Mouse (Mus musculus) limb, embryonic 12.5 days (tissue): ENCODE data around the gene Tex36. TPM values are rescaled to one million over a fixed set of nuclear protein-coding genes. Genes with fewer than 3 reads are reported as not detected.

Experiments
- ATAC-seq: fragments of 200-750 bp; cut with Nextera tagmentation; 2 replicates; pipeline ENCODE4 v1.8.0; 2017; ENCODE audit warnings: low read depth, moderate TSS enrichment; ENCODE audit not compliant: insufficient number of reproducible peaks, insufficient read depth, low FRiP score, low TSS enrichment
- H3K27ac ChIP-seq: fragments of 300-500 bp; sonication (generic); 2 replicates; pipeline ENCODE4 v1.5.1; 2016; ENCODE audit warnings: mild to moderate bottlenecking, moderate library complexity
- H3K27me3 ChIP-seq: fragments of 300-500 bp; sonication (generic); 2 replicates; pipeline ENCODE4 v1.6.1; 2016; ENCODE audit warnings: mild to moderate bottlenecking, moderate library complexity
- H3K36me3 ChIP-seq: fragments of 300-500 bp; sonication (generic); 2 replicates; pipeline ENCODE4 v1.6.1; 2016; ENCODE audit warnings: mild to moderate bottlenecking, moderate library complexity
- H3K4me1 ChIP-seq: fragments of 300-500 bp; sonication (generic); replicated peaks from 2 replicates; pipeline ENCODE4 v1.6.1; 2016
- H3K4me2 ChIP-seq: fragments of 300-500 bp; sonication (generic); 2 replicates; pipeline ENCODE4 v1.6.1; 2016; ENCODE audit warnings: mild to moderate bottlenecking, moderate library complexity
- H3K4me3 ChIP-seq: fragments of 300-500 bp; sonication (generic); replicated peaks from 2 replicates; pipeline ENCODE4 v1.5.1; 2016; ENCODE audit warnings: mild to moderate bottlenecking
- H3K9ac ChIP-seq: fragments of 300-500 bp; sonication (generic); replicated peaks from 2 replicates; pipeline ENCODE4 v1.6.1; 2016; ENCODE audit warnings: mild to moderate bottlenecking, moderate library complexity
- H3K9me3 ChIP-seq: fragments of 300-500 bp; sonication (generic); 2 replicates; pipeline ENCODE4 v1.6.1; 2016; ENCODE audit warnings: mild to moderate bottlenecking, moderate library complexity
- WGBS: fragments of 180-500 bp; shearing (Covaris S2); methylation state at CpG from one replicate; pipeline ENCODE4 v1.1.7; 2016; 5-methylcytosine and 5-hydroxymethylcytosine counted together
- polyA plus RNA-seq: library from polyadenylated mRNA; unstranded; fragments of >200 nt; fragmentation: Nextera tagmentation; extraction: Ambion mirVana; gene quantifications from 2 replicates; pipeline ENCODE4 v1.2.1, GENCODE M21; 2016

Tex36 gene
- polyA plus RNA-seq, 1 experiment from 2014 or later, result not detected

DNA sequence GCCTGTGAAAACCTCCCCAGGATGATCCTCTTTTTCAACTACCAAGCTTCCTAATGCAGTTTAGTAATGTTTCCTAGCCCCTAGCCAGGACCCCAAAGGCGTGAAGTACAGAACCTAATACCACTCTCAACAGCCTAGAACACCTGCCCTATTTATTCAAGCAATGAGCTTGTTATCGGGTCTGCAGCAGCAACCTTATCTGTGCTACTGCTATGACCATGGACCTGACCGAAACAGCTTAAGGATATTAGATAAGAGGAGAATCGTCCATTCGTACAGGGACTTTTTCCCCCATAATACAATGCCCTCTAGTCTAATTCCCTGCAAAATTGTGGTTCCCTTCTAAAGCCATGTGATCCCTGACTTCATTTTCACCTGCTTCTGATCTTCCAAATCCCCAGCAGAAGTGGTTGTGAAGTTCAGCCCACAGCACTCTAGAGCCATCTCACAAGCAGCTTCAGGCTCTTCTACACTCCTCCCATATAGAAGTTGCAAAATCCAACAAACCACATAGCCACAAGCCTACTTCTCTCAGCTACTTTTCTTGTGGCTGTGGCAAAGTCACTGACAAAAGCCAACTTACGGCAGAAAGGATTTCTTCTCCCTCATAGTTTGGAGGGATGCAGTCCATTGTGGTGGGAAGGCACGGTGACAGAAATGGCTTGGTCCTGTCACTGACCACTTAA lies 49.5 kb downstream of the Tex36 start:
- Histone ChIP-seq H3K4me2 (no peak overlapping the region), H3K27ac (no peak overlapping the region), H3K4me1 (no peaks in the 10 kb centered on the region; the same call in 1 of the 2 replicates), H3K36me3 (no peaks in the 10 kb centered on the region), H3K9ac (no peak overlapping the region), H3K4me3 (no peak overlapping the region), H3K9me3 (peaks cover 2% of the 10 kb centered on the region; the same call in 1 of the 2 replicates), H3K27me3 (no peaks in the 10 kb centered on the region)
- 87% methylated on average over 7 of the region's 7 CpGs for WGBS
- ATAC-seq, result no peak

- 66% methylated on average over 2 of the region's 2 CpGs for WGBS
- Histone ChIP-seq H3K36me3 (no peaks in the 10 kb centered on the region), H3K4me2 (no peak overlapping the region), H3K9ac (no peak overlapping the region), H3K4me3 (no peak overlapping the region), H3K27me3 (no peaks in the 10 kb centered on the region), H3K9me3 (peaks cover 10% of the 10 kb centered on the region; the same call in 1 of the 2 replicates), H3K27ac (no peak overlapping the region), H3K4me1 (no peaks in the 10 kb centered on the region; the same call in 1 of the 2 replicates)
- ATAC-seq, result no peak
Measured at GRCm38 (mm10) chr7:133551000-133551399, 51.0 kb downstream of the Tex36 start.

DNA sequence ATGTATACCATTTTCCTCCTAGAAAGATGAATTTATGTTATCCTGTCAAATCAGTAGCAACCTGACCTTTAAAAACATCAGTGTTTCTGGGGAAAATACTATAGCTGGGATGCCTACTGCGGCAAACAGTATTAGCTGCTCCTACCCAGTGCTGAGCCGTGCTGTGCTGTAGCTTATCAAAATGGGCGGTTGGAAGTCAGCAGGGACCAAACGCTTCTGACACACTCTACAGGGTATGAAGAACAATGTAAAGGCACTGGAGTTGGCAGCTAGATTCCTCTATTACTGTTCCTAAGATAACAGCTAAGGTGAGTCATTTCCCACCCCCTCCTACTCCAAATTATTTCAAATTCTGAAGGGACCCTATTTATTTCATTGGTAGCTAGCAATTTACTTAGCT lies 53.5 kb downstream of the Tex36 start:
- no peaks in the 10 kb centered on the region for H3K36me3 ChIP-seq
- ATAC-seq, result no peak
- H3K9me3 ChIP-seq, result peaks cover 10% of the 10 kb centered on the region; the same call in 1 of the 2 replicates
- 91% methylated on average over 4 of the region's 4 CpGs for WGBS
- no peaks in the 10 kb centered on the region for H3K4me1 ChIP-seq
- no peak overlapping the region for H3K4me3 ChIP-seq
- no peaks in the 10 kb centered on the region for H3K27me3 ChIP-seq
- no peak overlapping the region for H3K4me2 ChIP-seq
- no peak overlapping the region for H3K9ac ChIP-seq
- H3K27ac ChIP-seq, result no peak overlapping the region

DNA sequence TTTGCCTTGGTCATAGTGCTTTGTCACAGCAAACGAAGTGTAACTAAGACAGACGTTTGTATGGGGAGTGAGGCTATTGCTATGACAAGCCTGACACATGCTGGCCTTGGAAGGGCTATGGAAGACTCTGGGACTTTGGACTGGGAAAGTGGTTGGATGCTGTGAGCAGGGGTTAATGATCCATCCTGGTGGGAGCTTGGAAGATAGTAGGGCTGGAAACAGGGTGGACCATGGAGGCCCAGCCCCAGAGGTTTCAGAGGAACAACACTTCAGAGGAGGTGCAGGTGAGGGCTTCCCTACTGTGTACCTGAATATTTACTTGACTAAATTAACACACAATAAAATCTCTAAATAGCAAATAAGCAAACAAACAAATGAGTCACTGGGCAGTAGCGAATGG lies 56.3 kb downstream of the Tex36 start:
- H3K4me3 ChIP-seq, result no peak overlapping the region
- WGBS, result 83% methylated on average over 3 of the region's 3 CpGs
- no peak overlapping the region for H3K4me2 ChIP-seq
- peaks cover 10% of the 10 kb centered on the region; the same call in 1 of the 2 replicates for H3K9me3 ChIP-seq
- no peak for ATAC-seq
- no peaks in the 10 kb centered on the region for H3K36me3 ChIP-seq
- no peak overlapping the region for H3K9ac ChIP-seq
- no peaks in the 10 kb centered on the region for H3K27me3 ChIP-seq
- no peaks in the 10 kb centered on the region for H3K4me1 ChIP-seq
- H3K27ac ChIP-seq, result no peak overlapping the region

DNA sequence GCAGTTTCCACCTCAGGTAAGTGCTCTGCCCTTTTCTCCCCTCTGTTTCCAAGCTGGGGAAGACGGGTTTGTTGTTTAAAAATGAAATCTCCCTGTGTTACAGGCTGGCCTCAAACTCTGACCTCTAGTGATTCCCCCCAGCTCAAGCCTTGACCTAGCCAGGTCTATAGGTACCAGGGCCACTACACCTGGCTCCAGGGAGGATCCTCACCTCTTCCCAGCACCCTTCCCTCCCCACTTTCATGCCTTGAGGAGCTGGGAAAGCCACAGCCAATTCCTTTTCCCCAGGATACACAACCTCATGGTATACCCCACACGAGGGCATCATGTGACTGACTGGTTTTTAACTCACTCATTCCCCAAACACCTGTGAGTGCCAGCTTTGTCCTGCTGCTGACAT lies 57.0 kb downstream of the Tex36 start:
- Histone ChIP-seq H3K36me3 (no peaks in the 10 kb centered on the region), H3K4me3 (no peak overlapping the region), H3K4me2 (no peak overlapping the region), H3K27ac (no peak overlapping the region), H3K27me3 (no peaks in the 10 kb centered on the region), H3K9ac (no peak overlapping the region), H3K4me1 (no peaks in the 10 kb centered on the region), H3K9me3 (peaks cover 10% of the 10 kb centered on the region; the same call in 1 of the 2 replicates)
- no peak for ATAC-seq
- WGBS, result 72% methylated on average over 2 of the region's 2 CpGs

- no peaks in the 10 kb centered on the region for H3K27me3 ChIP-seq
- no peak overlapping the region for H3K4me2 ChIP-seq
- no peak overlapping the region for H3K27ac ChIP-seq
- 87% methylated on average over 4 of the region's 4 CpGs for WGBS
- H3K4me3 ChIP-seq, result no peak overlapping the region
- no peaks in the 10 kb centered on the region for H3K36me3 ChIP-seq
- H3K4me1 ChIP-seq, result no peaks in the 10 kb centered on the region
- no peak overlapping the region for H3K9ac ChIP-seq
- no peak for ATAC-seq
- peaks cover 10% of the 10 kb centered on the region; the same call in 1 of the 2 replicates for H3K9me3 ChIP-seq
Measured at GRCm38 (mm10) chr7:133543131-133543530, 58.8 kb downstream of the Tex36 start.

- Histone ChIP-seq H3K27me3 (no peaks in the 10 kb centered on the region), H3K4me3 (no peak overlapping the region), H3K4me1 (no peaks in the 10 kb centered on the region), H3K9ac (no peak overlapping the region), H3K9me3 (no peaks in the 10 kb centered on the region), H3K36me3 (no peaks in the 10 kb centered on the region), H3K27ac (no peak overlapping the region), H3K4me2 (no peak overlapping the region)
- ATAC-seq, result no peak
- WGBS, result 85% methylated on average over 4 of the region's 4 CpGs
Measured at GRCm38 (mm10) chr7:133537366-133537765, 64.6 kb downstream of the Tex36 start.

Other genes starting within 250 kb of the Tex36 start
- 30.4 TPM in 2 replicates for gene Edrf1, start 35.4 kb upstream of the Tex36 start, polyA plus RNA-seq
- gene Mmp21, start 77.9 kb upstream of the Tex36 start, polyA plus RNA-seq, result not detected in 2 replicates
- gene Bccip, start 107.2 kb upstream of the Tex36 start, polyA plus RNA-seq, result 206 and 207 TPM in 2 replicates
- 29.3 and 31.6 TPM in 2 replicates for gene Uros, start 107.9 kb upstream of the Tex36 start, polyA plus RNA-seq
- 0.16 TPM in 1 of 2 replicates, not detected in the other for gene Fank1, start 174.7 kb upstream of the Tex36 start, polyA plus RNA-seq
- 18.3 and 18.6 TPM in 2 replicates for gene Dhx32, start 180.6 kb upstream of the Tex36 start, polyA plus RNA-seq